Mouse (Mus musculus): ENCODE measurements around the gene Tmem121. TPM values are rescaled to one million over a fixed set of nuclear protein-coding genes. Genes with fewer than 3 reads are reported as not detected.

The Tmem121 gene
- polyA plus RNA-seq, 1 experiment from 2014 or later, result 28.9 TPM

DNA sequence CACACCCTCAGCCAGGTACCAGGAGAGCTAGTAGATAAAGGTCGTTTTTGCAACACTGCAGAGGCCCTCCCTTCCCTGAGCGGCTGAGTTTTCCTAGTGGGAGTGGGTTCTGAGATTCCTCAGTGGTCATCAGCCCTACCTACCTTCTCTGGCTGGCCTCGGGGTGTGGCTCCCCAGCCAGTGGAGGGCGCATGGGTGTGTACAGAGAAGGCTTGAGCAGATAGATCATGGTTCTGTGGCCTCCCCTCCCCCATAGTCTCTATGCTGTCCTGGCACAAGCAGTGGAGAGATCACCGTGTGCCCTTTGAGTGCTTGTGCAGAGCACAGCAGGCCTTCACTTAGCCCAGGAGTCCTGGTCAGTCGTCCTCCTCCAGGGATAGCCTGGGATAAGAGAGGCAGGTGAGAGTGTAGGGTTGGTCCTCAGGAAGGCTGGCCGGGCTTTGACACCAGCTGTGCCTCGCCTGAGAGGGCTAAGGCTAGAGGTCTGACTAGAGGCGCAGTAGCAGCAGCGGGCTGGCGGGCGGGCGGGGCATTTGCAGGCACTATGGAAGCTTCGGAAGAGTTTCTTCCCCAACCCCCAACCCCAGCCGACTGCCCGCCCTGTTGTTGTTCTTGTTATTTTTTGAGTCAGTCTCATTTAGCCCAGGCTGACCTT, 37.2 kb upstream of the Tmem121 start:
- Histone ChIP-seq H3K27me3 (replicated peaks; ENCODE audit: control insufficient read depth, insufficient read depth, low read length) (no peaks in the 10 kb centered on the region; the same call in 1 of the 2 replicates), H3K9me3 (replicated peaks; ENCODE audit: control insufficient read depth, low read length) (no peaks in the 10 kb centered on the region), H3K4me3 (ENCODE audit: low read depth, low read length) (no peak overlapping the region), H3K27ac (ENCODE audit: low read depth, low read length) (no peak overlapping the region), H3K9ac (ENCODE audit: low read length) (no peak overlapping the region), H3K4me2 (ENCODE audit: low read length) (no peak overlapping the region), H3K36me3 (ENCODE audit: control insufficient read depth, insufficient read depth, low read length) (peaks cover 24% of the 10 kb centered on the region), H3K4me1 (ENCODE audit: control insufficient read depth, insufficient read depth, low read length) (peaks cover 21% of the 10 kb centered on the region)
- DNase-seq (ENCODE audit: low spot score) (no peak), ATAC-seq (no peak)
- WGBS, result 32% methylated on average over 16 of the region's 16 CpGs

DNA sequence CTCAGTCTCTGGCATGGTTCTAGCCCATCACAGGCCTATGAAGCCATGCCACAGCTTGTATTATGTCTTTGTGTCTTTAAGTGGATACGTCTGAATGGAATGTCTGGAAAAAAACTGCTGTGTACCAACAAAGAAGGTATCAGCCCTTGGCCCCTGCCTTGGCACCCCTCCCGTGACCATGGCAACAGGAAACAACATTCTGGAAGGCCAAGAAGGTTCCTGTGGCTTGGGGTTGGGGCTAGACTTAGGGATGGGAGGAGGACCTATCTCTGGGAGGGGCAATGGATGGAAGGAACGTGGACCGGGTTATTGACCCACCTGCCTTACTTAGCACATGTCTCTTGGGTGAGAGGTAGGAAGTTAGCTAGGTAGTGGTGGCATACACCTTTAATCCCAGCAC, 36.4 kb upstream of the Tmem121 start:
- no peak overlapping the region for H3K4me3 ChIP-seq (ENCODE audit: low read depth, low read length)
- ATAC-seq, result no peak
- no peaks in the 10 kb centered on the region for H3K9me3 ChIP-seq (replicated peaks; ENCODE audit: control insufficient read depth, low read length)
- peaks cover 21% of the 10 kb centered on the region for H3K4me1 ChIP-seq (ENCODE audit: control insufficient read depth, insufficient read depth, low read length)
- H3K27me3 ChIP-seq (replicated peaks; ENCODE audit: control insufficient read depth, insufficient read depth, low read length), result no peaks in the 10 kb centered on the region; the same call in 1 of the 2 replicates
- H3K4me2 ChIP-seq (ENCODE audit: low read length), result no peak overlapping the region
- DNase-seq (ENCODE audit: low spot score), result peak; percentile 52
- no peak overlapping the region for H3K9ac ChIP-seq (ENCODE audit: low read length)
- peaks cover 15% of the 10 kb centered on the region for H3K36me3 ChIP-seq (ENCODE audit: control insufficient read depth, insufficient read depth, low read length)
- H3K27ac ChIP-seq (ENCODE audit: low read depth, low read length), result no peak overlapping the region
- WGBS, result 45% methylated on average over 4 of the region's 4 CpGs

DNA sequence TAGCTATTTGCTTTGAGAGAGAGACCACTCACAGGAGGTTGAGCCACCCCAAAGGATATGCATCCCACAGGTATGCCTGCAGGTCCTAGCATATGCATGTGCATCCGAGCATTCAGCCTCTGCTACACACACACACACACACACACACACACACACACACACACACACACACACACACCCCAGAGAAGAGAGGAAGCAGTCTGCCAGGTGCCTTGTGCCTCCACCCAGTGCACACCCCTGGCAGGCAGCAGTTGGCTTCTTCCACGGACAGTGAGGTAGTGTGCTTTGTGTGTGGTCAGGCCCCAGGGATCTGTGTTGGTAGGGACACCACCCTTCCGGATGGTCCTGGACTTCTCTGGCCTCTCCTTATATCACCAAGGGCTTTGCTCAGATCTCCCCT, 35.8 kb upstream of the Tmem121 start:
- H3K4me2 ChIP-seq (ENCODE audit: low read length), result no peak overlapping the region
- DNase-seq (ENCODE audit: low spot score), result no peak
- no peaks in the 10 kb centered on the region for H3K9me3 ChIP-seq (replicated peaks; ENCODE audit: control insufficient read depth, low read length)
- H3K36me3 ChIP-seq (ENCODE audit: control insufficient read depth, insufficient read depth, low read length), result peaks cover 10% of the 10 kb centered on the region
- H3K4me1 ChIP-seq (ENCODE audit: control insufficient read depth, insufficient read depth, low read length), result peaks cover 21% of the 10 kb centered on the region
- no peak overlapping the region for H3K9ac ChIP-seq (ENCODE audit: low read length)
- no peak overlapping the region for H3K27ac ChIP-seq (ENCODE audit: low read depth, low read length)
- no peaks in the 10 kb centered on the region; the same call in 1 of the 2 replicates for H3K27me3 ChIP-seq (replicated peaks; ENCODE audit: control insufficient read depth, insufficient read depth, low read length)
- 80% methylated on average over 3 of the region's 3 CpGs for WGBS
- no peak overlapping the region for H3K4me3 ChIP-seq (ENCODE audit: low read depth, low read length)
- no peak for ATAC-seq

DNA sequence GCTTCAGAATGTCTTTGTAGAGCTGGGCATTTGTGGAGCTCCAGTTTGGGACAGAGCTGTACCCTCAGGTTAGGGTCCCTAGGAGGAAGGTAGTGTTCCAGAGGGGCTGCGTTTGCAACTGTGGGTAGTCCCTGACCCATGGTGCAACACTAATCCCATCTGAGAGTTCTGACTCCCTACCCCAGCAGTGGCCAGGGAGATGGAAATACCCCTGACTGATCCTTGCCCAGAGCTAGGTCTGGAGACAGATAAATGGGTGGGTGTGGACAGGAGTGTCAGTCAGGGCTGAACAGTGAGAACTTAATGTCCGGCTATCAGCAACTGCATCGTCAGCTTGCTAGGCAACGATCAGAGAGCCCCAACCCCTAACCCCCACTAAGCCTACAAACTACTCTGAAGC, 35.1 kb upstream of the Tmem121 start:
- no peaks in the 10 kb centered on the region; the same call in 1 of the 2 replicates for H3K27me3 ChIP-seq (replicated peaks; ENCODE audit: control insufficient read depth, insufficient read depth, low read length)
- 81% methylated on average over 4 of the region's 4 CpGs for WGBS
- no peak overlapping the region for H3K27ac ChIP-seq (ENCODE audit: low read depth, low read length)
- H3K4me1 ChIP-seq (ENCODE audit: control insufficient read depth, insufficient read depth, low read length), result peaks cover 24% of the 10 kb centered on the region
- DNase-seq (ENCODE audit: low spot score), result no peak
- H3K4me2 ChIP-seq (ENCODE audit: low read length), result no peak overlapping the region
- no peak overlapping the region for H3K9ac ChIP-seq (ENCODE audit: low read length)
- H3K36me3 ChIP-seq (ENCODE audit: control insufficient read depth, insufficient read depth, low read length), result peaks cover 3% of the 10 kb centered on the region; the same call in 1 of the 2 replicates
- no peaks in the 10 kb centered on the region for H3K9me3 ChIP-seq (replicated peaks; ENCODE audit: control insufficient read depth, low read length)
- H3K4me3 ChIP-seq (ENCODE audit: low read depth, low read length), result no peak overlapping the region
- no peak for ATAC-seq

DNA sequence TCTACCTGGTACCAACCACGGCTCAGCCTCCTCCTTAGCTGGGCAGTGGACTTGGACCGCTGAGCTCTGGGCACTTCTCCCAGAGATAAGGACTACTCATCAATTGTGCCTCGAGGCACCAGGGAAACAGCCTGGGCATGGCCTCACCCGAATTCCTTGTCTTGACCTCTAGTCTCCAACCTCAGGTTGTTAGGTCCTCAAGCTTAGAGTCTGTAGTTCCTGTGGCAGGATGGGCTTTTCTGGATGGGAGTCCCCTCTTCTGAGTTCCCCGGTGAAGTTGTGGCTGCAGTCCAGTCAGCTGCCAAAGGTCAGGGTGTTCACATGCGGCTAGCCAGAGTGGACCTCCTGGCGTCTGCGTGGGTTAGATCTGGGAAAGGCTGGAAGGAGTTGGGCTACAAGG, 34.7 kb upstream of the Tmem121 start:
- Histone ChIP-seq H3K4me3 (ENCODE audit: low read depth, low read length) (no peak overlapping the region), H3K36me3 (ENCODE audit: control insufficient read depth, insufficient read depth, low read length) (no peaks in the 10 kb centered on the region), H3K4me2 (ENCODE audit: low read length) (no peak overlapping the region), H3K9ac (ENCODE audit: low read length) (no peak overlapping the region), H3K9me3 (replicated peaks; ENCODE audit: control insufficient read depth, low read length) (no peaks in the 10 kb centered on the region), H3K27me3 (replicated peaks; ENCODE audit: control insufficient read depth, insufficient read depth, low read length) (no peaks in the 10 kb centered on the region; the same call in 1 of the 2 replicates), H3K27ac (ENCODE audit: low read depth, low read length) (no peak overlapping the region), H3K4me1 (ENCODE audit: control insufficient read depth, insufficient read depth, low read length) (peaks cover 24% of the 10 kb centered on the region)
- 87% methylated on average over 8 of the region's 8 CpGs for WGBS
- no peak for ATAC-seq
- no peak for DNase-seq (ENCODE audit: low spot score)

DNA sequence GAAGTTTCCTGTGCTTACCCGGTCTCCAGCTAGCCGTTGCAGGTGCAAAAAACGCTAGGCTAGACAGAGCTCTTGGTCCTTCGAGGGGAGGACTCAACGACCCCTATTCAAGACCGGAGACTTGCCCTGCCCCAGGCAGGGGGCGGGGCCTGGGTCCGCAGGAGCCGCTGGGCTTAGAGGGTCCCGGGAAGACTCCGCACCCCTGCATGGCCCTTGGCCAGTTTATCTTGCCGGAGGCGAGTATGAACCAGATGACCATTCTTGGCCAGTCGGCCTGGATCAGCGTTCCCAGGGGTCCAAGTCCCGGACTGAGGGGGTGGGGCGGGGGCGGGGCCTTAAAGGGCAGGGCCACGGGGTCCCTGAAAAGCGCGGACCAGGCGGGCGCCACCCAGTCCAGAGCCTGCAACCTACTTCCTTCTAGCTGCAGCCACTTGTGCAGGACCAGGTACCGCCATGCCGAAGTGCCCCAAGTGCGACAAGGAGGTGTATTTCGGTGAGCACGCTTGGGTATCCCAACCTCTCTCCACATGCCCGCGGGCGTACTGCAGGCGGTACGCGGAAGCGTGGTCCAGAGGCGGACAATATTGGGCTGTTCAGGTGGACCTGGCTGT, 34.0 kb upstream of the Tmem121 start:
- no peak for ATAC-seq
- Histone ChIP-seq H3K27ac (ENCODE audit: low read depth, low read length) (no peak overlapping the region), H3K4me1 (ENCODE audit: control insufficient read depth, insufficient read depth, low read length) (peaks cover 21% of the 10 kb centered on the region), H3K36me3 (ENCODE audit: control insufficient read depth, insufficient read depth, low read length) (no peaks in the 10 kb centered on the region), H3K4me2 (ENCODE audit: low read length) (peak overlapping the region; percentile 64), H3K4me3 (ENCODE audit: low read depth, low read length) (peak overlapping the region; percentile 36), H3K27me3 (replicated peaks; ENCODE audit: control insufficient read depth, insufficient read depth, low read length) (no peaks in the 10 kb centered on the region; the same call in 1 of the 2 replicates), H3K9ac (ENCODE audit: low read length) (peak overlapping the region; percentile 41), H3K9me3 (replicated peaks; ENCODE audit: control insufficient read depth, low read length) (no peaks in the 10 kb centered on the region)
- peak; percentile 23 for DNase-seq (ENCODE audit: low spot score)
- 1% methylated on average over 36 of the region's 36 CpGs for WGBS

DNA sequence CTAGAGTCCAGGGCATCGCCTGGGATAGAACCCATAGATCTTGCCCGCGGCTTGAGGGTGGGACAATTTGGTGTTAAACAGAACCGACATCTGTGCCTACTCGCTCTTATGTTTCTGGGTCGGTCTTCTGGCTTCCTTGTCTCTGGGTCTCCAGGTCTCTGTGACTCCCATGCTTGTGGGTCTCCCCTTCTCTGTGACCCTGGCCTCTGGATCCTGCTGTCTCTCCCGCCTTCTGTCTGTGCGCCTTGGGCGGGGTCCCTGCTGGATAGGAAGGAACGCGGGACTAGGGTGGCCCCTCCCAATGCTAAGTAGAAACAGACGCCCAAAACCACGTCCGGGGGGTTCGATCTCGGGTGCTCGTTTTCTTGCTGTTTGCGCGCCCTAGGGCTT, 33.5 kb upstream of the Tmem121 start:
- Histone ChIP-seq H3K9me3 (replicated peaks; ENCODE audit: control insufficient read depth, low read length) (no peaks in the 10 kb centered on the region), H3K4me3 (ENCODE audit: low read depth, low read length) (peak overlapping the region; percentile 36), H3K9ac (ENCODE audit: low read length) (peak overlapping the region; percentile 41; the same call in 1 of the 2 replicates), H3K4me1 (ENCODE audit: control insufficient read depth, insufficient read depth, low read length) (peaks cover 26% of the 10 kb centered on the region), H3K27ac (ENCODE audit: low read depth, low read length) (no peak overlapping the region), H3K36me3 (ENCODE audit: control insufficient read depth, insufficient read depth, low read length) (no peaks in the 10 kb centered on the region), H3K27me3 (replicated peaks; ENCODE audit: control insufficient read depth, insufficient read depth, low read length) (no peaks in the 10 kb centered on the region; the same call in 1 of the 2 replicates), H3K4me2 (ENCODE audit: low read length) (peak overlapping the region; percentile 64)
- ATAC-seq (no peak), DNase-seq (ENCODE audit: low spot score) (no peak)
- WGBS, result 29% methylated on average over 19 of the region's 19 CpGs

DNA sequence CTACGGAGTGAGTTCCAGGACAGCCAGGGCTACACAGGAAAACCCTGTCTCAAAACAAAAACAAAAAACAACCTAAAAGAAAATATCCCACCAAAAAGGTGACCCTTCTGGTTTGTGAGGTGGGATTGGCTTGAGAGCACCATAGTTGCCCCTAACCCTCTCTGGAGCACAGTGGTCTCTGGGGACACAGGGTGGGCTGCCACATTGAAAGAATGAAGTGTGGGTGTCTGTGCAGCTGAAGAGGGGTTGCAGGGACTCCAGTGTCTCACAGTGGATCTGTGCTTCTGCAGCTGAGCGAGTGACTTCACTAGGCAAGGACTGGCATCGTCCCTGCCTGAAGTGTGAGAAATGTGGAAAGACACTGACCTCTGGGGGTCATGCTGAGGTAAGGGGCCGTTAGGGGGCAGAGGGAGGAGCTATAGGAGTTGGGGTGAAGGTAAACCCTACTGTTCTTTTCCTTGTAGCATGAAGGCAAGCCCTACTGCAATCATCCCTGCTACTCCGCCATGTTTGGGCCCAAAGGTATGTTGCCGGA, 32.7 kb upstream of the Tmem121 start:
- ATAC-seq, result no peak
- Histone ChIP-seq H3K36me3 (ENCODE audit: control insufficient read depth, insufficient read depth, low read length) (no peaks in the 10 kb centered on the region), H3K27me3 (replicated peaks; ENCODE audit: control insufficient read depth, insufficient read depth, low read length) (no peaks in the 10 kb centered on the region; the same call in 1 of the 2 replicates), H3K27ac (ENCODE audit: low read depth, low read length) (no peak overlapping the region), H3K9ac (ENCODE audit: low read length) (no peak overlapping the region), H3K4me1 (ENCODE audit: control insufficient read depth, insufficient read depth, low read length) (peaks cover 26% of the 10 kb centered on the region), H3K9me3 (replicated peaks; ENCODE audit: control insufficient read depth, low read length) (no peaks in the 10 kb centered on the region), H3K4me2 (ENCODE audit: low read length) (no peak overlapping the region), H3K4me3 (ENCODE audit: low read depth, low read length) (no peak overlapping the region)
- WGBS, result 78% methylated on average over 6 of the region's 6 CpGs
- no peak for DNase-seq (ENCODE audit: low spot score)

DNA sequence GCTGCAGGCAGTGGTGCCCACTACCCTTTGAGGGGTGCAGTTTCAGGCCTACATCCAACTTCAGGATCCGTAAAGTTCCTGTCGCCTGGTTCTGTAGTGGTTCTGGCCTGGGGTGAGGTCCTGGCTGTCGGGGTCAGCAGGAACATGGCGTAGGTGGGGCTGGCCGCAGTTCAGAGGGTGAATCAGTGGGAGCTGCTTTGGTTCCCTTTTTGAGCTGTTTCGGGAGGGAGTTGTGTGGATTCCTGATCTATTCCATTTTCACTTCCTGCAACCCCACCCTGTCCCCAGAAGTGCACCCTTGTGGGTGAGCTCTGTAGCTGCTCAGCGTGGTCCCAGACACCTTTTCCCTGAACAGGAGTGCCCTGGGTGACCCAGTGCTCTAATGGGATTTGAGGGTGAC, 31.8 kb upstream of the Tmem121 start:
- Histone ChIP-seq H3K4me1 (ENCODE audit: control insufficient read depth, insufficient read depth, low read length) (peaks cover 23% of the 10 kb centered on the region), H3K9me3 (replicated peaks; ENCODE audit: control insufficient read depth, low read length) (no peaks in the 10 kb centered on the region), H3K27ac (ENCODE audit: low read depth, low read length) (no peak overlapping the region), H3K4me2 (ENCODE audit: low read length) (no peak overlapping the region), H3K9ac (ENCODE audit: low read length) (no peak overlapping the region), H3K4me3 (ENCODE audit: low read depth, low read length) (no peak overlapping the region), H3K36me3 (ENCODE audit: control insufficient read depth, insufficient read depth, low read length) (no peaks in the 10 kb centered on the region), H3K27me3 (replicated peaks; ENCODE audit: control insufficient read depth, insufficient read depth, low read length) (no peaks in the 10 kb centered on the region; the same call in 1 of the 2 replicates)
- 93% methylated on average over 7 of the region's 7 CpGs for WGBS
- no peak for DNase-seq (ENCODE audit: low spot score)
- no peak for ATAC-seq
